Mouse (Mus musculus): ENCODE data around the gene Nop10. TPM values are rescaled to one million over a fixed set of nuclear protein-coding genes. Genes with fewer than 3 reads are reported as not detected.

Nop10 gene
- polyA plus RNA-seq, 1 experiment from 2014 or later, result 238 TPM

- peaks cover 7% of the 10 kb centered on the region for H3K4me1 ChIP-seq (ENCODE audit: control insufficient read depth, insufficient read depth, low read length)
- H3K4me3 ChIP-seq (ENCODE audit: low read length), result no peak within 1 kb of the TSS
- no peak for ATAC-seq
- 73% methylated on average over 10 of the region's 10 CpGs for WGBS
- H3K9me3 ChIP-seq (ENCODE audit: control insufficient read depth, low read length), result no peaks in the 10 kb centered on the region
- H3K27ac ChIP-seq (ENCODE audit: low read length), result no peak within 1 kb of the TSS
- H3K9ac ChIP-seq (ENCODE audit: low read depth, low read length), result no peak within 1 kb of the TSS
- H3K4me2 ChIP-seq (ENCODE audit: low read depth, low read length), result no peak within 1 kb of the TSS
- H3K36me3 ChIP-seq (ENCODE audit: control insufficient read depth, insufficient read depth, low read length), result no peaks in the 10 kb centered on the region
- H3K27me3 ChIP-seq (replicated peaks; ENCODE audit: control insufficient read depth, insufficient read depth, low read length), result no peaks in the 10 kb centered on the region
Measured at GRCm38 (mm10) chr2:112259241-112259962, 2.3 kb upstream of the Nop10 start, which contains the start of gene Nutm1. Gene Nutm1 (minus strand): TSS chr2:112259291.

- Histone ChIP-seq H3K27me3 (replicated peaks; ENCODE audit: control insufficient read depth, insufficient read depth, low read length) (no peaks in the 10 kb centered on the region), H3K4me3 (ENCODE audit: low read length) (peak overlapping the region; percentile 71), H3K36me3 (ENCODE audit: control insufficient read depth, insufficient read depth, low read length) (no peaks in the 10 kb centered on the region), H3K4me2 (ENCODE audit: low read depth, low read length) (peak overlapping the region; percentile 66), H3K9ac (ENCODE audit: low read depth, low read length) (peak overlapping the region; percentile 74), H3K27ac (ENCODE audit: low read length) (peak overlapping the region; percentile 82; the same call in 1 of the 2 replicates), H3K4me1 (ENCODE audit: control insufficient read depth, insufficient read depth, low read length) (peaks cover 11% of the 10 kb centered on the region), H3K9me3 (ENCODE audit: control insufficient read depth, low read length) (no peaks in the 10 kb centered on the region)
- WGBS, result 29% methylated on average over 4 of the region's 4 CpGs
- ATAC-seq, result no peak
Measured at GRCm38 (mm10) chr2:112262779-112263295, 1.1 kb downstream of the Nop10 start.

- H3K4me1 ChIP-seq (ENCODE audit: control insufficient read depth, insufficient read depth, low read length), result peaks cover 14% of the 10 kb centered on the region
- H3K27ac ChIP-seq (ENCODE audit: low read length), result no peak overlapping the region
- no peak overlapping the region for H3K4me3 ChIP-seq (ENCODE audit: low read length)
- H3K9me3 ChIP-seq (ENCODE audit: control insufficient read depth, low read length), result no peaks in the 10 kb centered on the region
- H3K4me2 ChIP-seq (ENCODE audit: low read depth, low read length), result no peak overlapping the region
- ATAC-seq, result no peak
- no peaks in the 10 kb centered on the region for H3K36me3 ChIP-seq (ENCODE audit: control insufficient read depth, insufficient read depth, low read length)
- H3K27me3 ChIP-seq (replicated peaks; ENCODE audit: control insufficient read depth, insufficient read depth, low read length), result no peaks in the 10 kb centered on the region
- 78% methylated on average over 4 of the region's 4 CpGs for WGBS
- no peak overlapping the region for H3K9ac ChIP-seq (ENCODE audit: low read depth, low read length)
Measured at GRCm38 (mm10) chr2:112264364-112264763, 2.6 kb downstream of the Nop10 start.

GRCm38 (mm10) chr2:112265448-112266241, 3.9 kb downstream of the Nop10 start, which contains the start of gene Slc12a6:
Gene Slc12a6 (plus strand): TSS chr2:112265825.
- peak; percentile 96 for ATAC-seq
- Histone ChIP-seq H3K9ac (ENCODE audit: low read depth, low read length) (peak within 1 kb of the TSS; percentile 83), H3K4me3 (ENCODE audit: low read length) (peak within 1 kb of the TSS; percentile 83), H3K27me3 (replicated peaks; ENCODE audit: control insufficient read depth, insufficient read depth, low read length) (no peaks in the 10 kb centered on the region), H3K9me3 (ENCODE audit: control insufficient read depth, low read length) (no peaks in the 10 kb centered on the region), H3K4me1 (ENCODE audit: control insufficient read depth, insufficient read depth, low read length) (peaks cover 14% of the 10 kb centered on the region), H3K36me3 (ENCODE audit: control insufficient read depth, insufficient read depth, low read length) (no peaks in the 10 kb centered on the region), H3K27ac (ENCODE audit: low read length) (peak within 1 kb of the TSS; percentile 85), H3K4me2 (ENCODE audit: low read depth, low read length) (peak within 1 kb of the TSS; percentile 72)
- under 1% methylated on average over 84 of the region's 85 CpGs for WGBS

GRCm38 (mm10) chr2:112266242-112266592, 4.5 kb downstream of the Nop10 start, which contains the start of gene Gm21985:
Gene Gm21985 (plus strand): TSS chr2:112266314.
- Histone ChIP-seq H3K27ac (ENCODE audit: low read length) (peak within 1 kb of the TSS; percentile 85), H3K9ac (ENCODE audit: low read depth, low read length) (peak within 1 kb of the TSS; percentile 83), H3K36me3 (ENCODE audit: control insufficient read depth, insufficient read depth, low read length) (no peaks in the 10 kb centered on the region), H3K4me3 (ENCODE audit: low read length) (peak within 1 kb of the TSS; percentile 83), H3K4me1 (ENCODE audit: control insufficient read depth, insufficient read depth, low read length) (peaks cover 14% of the 10 kb centered on the region), H3K4me2 (ENCODE audit: low read depth, low read length) (peak within 1 kb of the TSS; percentile 72), H3K27me3 (replicated peaks; ENCODE audit: control insufficient read depth, insufficient read depth, low read length) (no peaks in the 10 kb centered on the region), H3K9me3 (ENCODE audit: control insufficient read depth, low read length) (no peaks in the 10 kb centered on the region)
- peak; percentile 24 for ATAC-seq
- WGBS, result 1% methylated on average over 11 of the region's 11 CpGs

DNA sequence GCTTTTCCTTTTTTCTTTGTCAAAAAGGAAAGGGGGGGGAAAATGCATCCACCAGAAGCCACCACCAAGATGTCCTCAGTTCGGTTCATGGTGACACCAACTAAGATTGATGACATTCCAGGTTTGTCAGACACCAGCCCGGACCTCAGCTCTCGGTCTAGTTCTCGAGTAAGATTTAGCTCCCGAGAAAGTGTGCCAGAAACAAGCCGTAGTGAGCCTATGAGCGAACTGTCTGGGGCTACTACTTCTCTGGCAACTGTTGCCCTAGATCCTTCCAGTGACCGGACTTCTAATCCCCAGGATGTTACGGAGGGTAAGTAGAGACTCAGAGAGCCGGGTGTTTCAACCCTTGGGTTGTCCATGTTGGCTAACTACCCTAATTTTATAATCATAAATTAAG, 5.1 kb downstream of the Nop10 start:
- H3K4me3 ChIP-seq (ENCODE audit: low read length), result peak overlapping the region; percentile 83
- 32% methylated on average over 10 of the region's 10 CpGs for WGBS
- H3K36me3 ChIP-seq (ENCODE audit: control insufficient read depth, insufficient read depth, low read length), result no peaks in the 10 kb centered on the region
- H3K27me3 ChIP-seq (replicated peaks; ENCODE audit: control insufficient read depth, insufficient read depth, low read length), result no peaks in the 10 kb centered on the region
- H3K4me1 ChIP-seq (ENCODE audit: control insufficient read depth, insufficient read depth, low read length), result peaks cover 14% of the 10 kb centered on the region
- H3K4me2 ChIP-seq (ENCODE audit: low read depth, low read length), result peak overlapping the region; percentile 72
- ATAC-seq, result no peak
- no peaks in the 10 kb centered on the region for H3K9me3 ChIP-seq (ENCODE audit: control insufficient read depth, low read length)
- H3K27ac ChIP-seq (ENCODE audit: low read length), result no peak overlapping the region
- peak overlapping the region; percentile 83; the same call in 1 of the 2 replicates for H3K9ac ChIP-seq (ENCODE audit: low read depth, low read length)

GRCm38 (mm10) chr2:112267547-112268269, 6.0 kb downstream of the Nop10 start:
- WGBS, result 71% methylated on average over 8 of the region's 8 CpGs
- H3K4me3 ChIP-seq (ENCODE audit: low read length), result no peak overlapping the region
- ATAC-seq, result no peak
- H3K36me3 ChIP-seq (ENCODE audit: control insufficient read depth, insufficient read depth, low read length), result no peaks in the 10 kb centered on the region
- H3K27me3 ChIP-seq (replicated peaks; ENCODE audit: control insufficient read depth, insufficient read depth, low read length), result no peaks in the 10 kb centered on the region
- peaks cover 14% of the 10 kb centered on the region for H3K4me1 ChIP-seq (ENCODE audit: control insufficient read depth, insufficient read depth, low read length)
- no peak overlapping the region for H3K9ac ChIP-seq (ENCODE audit: low read depth, low read length)
- H3K4me2 ChIP-seq (ENCODE audit: low read depth, low read length), result peak overlapping the region; percentile 31; the same call in 1 of the 2 replicates
- no peak overlapping the region for H3K27ac ChIP-seq (ENCODE audit: low read length)
- no peaks in the 10 kb centered on the region for H3K9me3 ChIP-seq (ENCODE audit: control insufficient read depth, low read length)

DNA sequence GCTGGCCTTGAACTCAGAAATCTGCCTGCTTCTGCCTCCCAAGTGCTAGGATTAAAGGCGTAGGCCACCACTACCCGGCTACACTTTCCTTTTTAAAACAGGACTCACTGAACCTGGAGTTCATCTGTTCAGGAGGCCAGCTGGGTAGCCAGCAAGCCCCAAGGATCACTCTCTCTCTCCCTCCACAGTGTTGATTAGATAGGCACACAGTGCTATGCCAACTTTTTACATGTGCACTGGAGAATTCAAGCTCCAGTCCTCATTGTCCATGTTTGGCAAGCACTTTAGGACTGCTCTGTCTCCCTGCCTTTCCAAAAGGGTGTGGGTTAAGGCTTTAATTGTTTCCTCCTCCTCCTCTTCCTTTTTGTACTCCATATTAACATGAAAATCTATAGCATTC, 8.3 kb downstream of the Nop10 start:
- H3K27me3 ChIP-seq (replicated peaks; ENCODE audit: control insufficient read depth, insufficient read depth, low read length), result no peaks in the 10 kb centered on the region

DNA sequence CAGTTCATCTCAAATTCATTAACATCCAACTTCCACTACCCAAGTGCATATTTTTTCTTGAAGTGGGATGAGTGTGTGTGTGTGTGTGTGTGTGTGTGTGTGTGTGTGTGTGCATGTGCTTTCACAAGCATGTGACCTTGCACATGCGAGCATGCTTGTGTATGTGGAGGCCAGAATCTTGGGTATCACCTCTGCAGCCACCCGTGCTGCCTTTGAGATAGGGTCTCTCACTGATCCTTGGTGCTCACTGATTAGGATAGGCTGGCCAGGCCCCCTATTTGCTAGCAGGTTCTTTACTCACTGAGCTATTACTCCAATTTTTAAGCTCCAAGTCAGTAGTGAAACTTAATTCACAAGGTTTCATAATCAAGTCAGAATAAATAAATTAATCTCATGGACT, 11.2 kb downstream of the Nop10 start:
- Histone ChIP-seq H3K9me3 (ENCODE audit: control insufficient read depth, low read length) (no peaks in the 10 kb centered on the region), H3K36me3 (ENCODE audit: control insufficient read depth, insufficient read depth, low read length) (no peaks in the 10 kb centered on the region), H3K4me2 (ENCODE audit: low read depth, low read length) (no peak overlapping the region), H3K27ac (ENCODE audit: low read length) (no peak overlapping the region), H3K4me1 (ENCODE audit: control insufficient read depth, insufficient read depth, low read length) (peaks cover 7% of the 10 kb centered on the region; the same call in 1 of the 2 replicates), H3K27me3 (replicated peaks; ENCODE audit: control insufficient read depth, insufficient read depth, low read length) (no peaks in the 10 kb centered on the region), H3K9ac (ENCODE audit: low read depth, low read length) (no peak overlapping the region), H3K4me3 (ENCODE audit: low read length) (no peak overlapping the region)
- WGBS, result 88% methylated on average over 2 of the region's 2 CpGs
- ATAC-seq, result no peak

More for the DNA sequence above, 8.3 kb downstream of the Nop10 start:
- Histone ChIP-seq H3K4me1 (ENCODE audit: control insufficient read depth, insufficient read depth, low read length) (peaks cover 7% of the 10 kb centered on the region), H3K36me3 (ENCODE audit: control insufficient read depth, insufficient read depth, low read length) (no peaks in the 10 kb centered on the region), H3K9ac (ENCODE audit: low read depth, low read length) (no peak overlapping the region), H3K9me3 (ENCODE audit: control insufficient read depth, low read length) (no peaks in the 10 kb centered on the region), H3K4me2 (ENCODE audit: low read depth, low read length) (no peak overlapping the region), H3K4me3 (ENCODE audit: low read length) (no peak overlapping the region), H3K27ac (ENCODE audit: low read length) (no peak overlapping the region)
- WGBS, result 87% methylated on average over 2 of the region's 2 CpGs
- ATAC-seq, result no peak
